Mouse (Mus musculus) embryonic fibroblast, embryonic 13.5 days (primary cell): ENCODE data around the gene 2210010C04Rik. TPM values are rescaled to one million over a fixed set of nuclear protein-coding genes. Genes with fewer than 3 reads are reported as not detected.

Experiments
- H3K27ac ChIP-seq: 2 replicates; pipeline ENCODE4 v1.5.1; 2012; ENCODE audit warnings: low read length, control low read depth, inconsistent platforms; ENCODE audit not compliant: insufficient read depth
- H3K4me1 ChIP-seq: 2 replicates; pipeline ENCODE4 v1.6.1; 2011; ENCODE audit warnings: low read length; ENCODE audit not compliant: control insufficient read depth, insufficient read depth
- H3K4me3 ChIP-seq: 2 replicates; pipeline ENCODE4 v1.5.1; 2011; ENCODE audit warnings: mild to moderate bottlenecking, control low read depth, low read length; ENCODE audit not compliant: insufficient read depth
- CTCF ChIP-seq: IDR thresholded peaks from 2 replicates; pipeline ENCODE4 v1.5.1; 2011; ENCODE audit warnings: mild to moderate bottlenecking, control low read depth, low read length, moderate library complexity, borderline replicate concordance; ENCODE audit not compliant: insufficient read depth
- POLR2A ChIP-seq: IDR thresholded peaks from 2 replicates; pipeline ENCODE4 v1.6.1; 2011; ENCODE audit warnings: low read depth, mild to moderate bottlenecking, control low read depth, low read length, moderate library complexity
- polyA plus RNA-seq: library from polyadenylated mRNA; stranded (reverse); fragments of >200 nt; gene quantifications from 2 replicates; pipeline ENCODE4 v1.2.4, GENCODE M21; 2011; ENCODE audit warnings: low read depth; ENCODE audit not compliant: missing spikeins, insufficient read length

Gene 2210010C04Rik
- not detected in 2 replicates for polyA plus RNA-seq

GRCm38 (mm10) chr6:41035409-41035808 lies at the start of gene 2210010C04Rik:
TSS of gene 2210010C04Rik (minus strand) at chr6:41035509.
- H3K27ac ChIP-seq = no peak within 1 kb of the TSS
- no peak for TF ChIP-seq CTCF
- no peak for TF ChIP-seq POLR2A
- H3K4me3 ChIP-seq = no peak within 1 kb of the TSS
- H3K4me1 ChIP-seq = no peaks in the 10 kb centered on the region

GRCm38 (mm10) chr6:41080121-41080520 lies 44.8 kb upstream of the 2210010C04Rik start:
- no peak overlapping the region for H3K4me3 ChIP-seq
- no peak overlapping the region for H3K27ac ChIP-seq
- H3K4me1 ChIP-seq = peaks cover 3% of the 10 kb centered on the region
- TF ChIP-seq CTCF (no peak), POLR2A (no peak)

DNA sequence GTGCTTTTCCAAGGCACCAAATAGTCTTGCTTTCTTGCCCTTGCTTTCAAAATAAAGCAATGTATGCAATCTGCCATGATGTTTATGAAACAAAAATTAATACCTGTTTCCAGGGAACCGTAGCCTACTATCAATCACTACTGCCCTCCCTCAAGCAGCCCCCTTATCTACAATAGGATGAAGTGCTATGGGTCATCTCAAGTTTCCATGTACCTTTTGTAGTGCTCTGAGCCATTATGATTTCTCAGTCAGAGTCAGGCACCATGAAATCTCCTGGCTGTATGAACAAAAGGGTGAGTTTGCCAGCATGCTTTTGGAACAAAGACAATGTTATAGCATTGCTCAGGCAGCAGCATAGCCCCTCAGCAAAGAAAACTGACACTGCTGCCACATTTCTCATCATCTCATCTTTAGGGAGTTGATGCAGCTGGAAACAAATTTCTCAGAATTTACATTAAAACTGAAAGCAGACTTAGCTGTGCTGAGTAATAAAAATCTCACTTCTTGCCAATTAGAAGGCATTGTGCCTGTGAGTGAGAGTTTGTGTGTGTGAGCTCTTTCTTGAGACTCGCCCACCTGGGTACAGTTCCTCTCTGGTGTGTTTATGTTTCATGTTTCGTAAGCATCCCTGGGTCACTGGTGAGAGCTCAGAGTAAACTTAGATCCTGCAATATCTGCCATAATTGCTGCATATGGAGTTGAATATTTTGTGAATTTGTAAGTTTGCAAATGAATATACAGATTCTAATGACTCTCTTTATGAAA lies 43.4 kb upstream of the 2210010C04Rik start:
- TF ChIP-seq POLR2A (no peak), CTCF (no peak)
- Histone ChIP-seq H3K27ac (peak overlapping the region; percentile 29; the same call in 1 of the 2 replicates), H3K4me3 (no peak overlapping the region), H3K4me1 (peaks cover 3% of the 10 kb centered on the region)

GRCm38 (mm10) chr6:41075753-41076152 lies 40.4 kb upstream of the 2210010C04Rik start:
- TF ChIP-seq CTCF (no peak), POLR2A (no peak)

GRCm38 (mm10) chr6:41063332-41063731 lies 28.0 kb upstream of the 2210010C04Rik start:
- TF ChIP-seq POLR2A (no peak), CTCF (no peak)
- no peak overlapping the region for H3K4me3 ChIP-seq
- H3K4me1 ChIP-seq = no peaks in the 10 kb centered on the region
- H3K27ac ChIP-seq = no peak overlapping the region

More at GRCm38 (mm10) chr6:41075753-41076152, 40.4 kb upstream of the 2210010C04Rik start:
- Histone ChIP-seq H3K4me3 (no peak overlapping the region), H3K27ac (peak overlapping the region; percentile 65), H3K4me1 (peaks cover 3% of the 10 kb centered on the region)

- H3K4me3 ChIP-seq = no peak overlapping the region
- TF ChIP-seq CTCF (no peak), POLR2A (no peak)
These were observed 27.4 kb upstream of the 2210010C04Rik start for GRCm38 (mm10) chr6:41062746-41063145.

DNA sequence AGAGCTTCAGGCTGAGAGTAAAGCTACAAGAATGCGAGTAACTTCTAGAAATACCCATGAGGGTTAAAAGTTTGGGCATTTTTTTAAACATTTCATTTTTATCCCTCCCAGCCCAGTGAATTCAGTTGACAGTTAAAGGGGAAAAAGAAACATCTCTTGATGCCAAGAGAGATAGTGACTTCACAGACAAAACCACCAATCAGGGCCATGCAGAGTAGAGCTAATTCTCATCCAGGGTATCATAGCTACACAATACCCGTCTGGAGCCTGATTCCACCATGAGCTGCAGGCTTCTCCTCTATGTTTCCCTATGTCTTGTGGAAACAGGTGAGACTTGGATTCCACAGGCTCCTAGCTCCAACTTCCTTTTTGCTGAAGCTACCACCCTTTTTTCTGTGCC lies 26.8 kb upstream of the 2210010C04Rik start:
- H3K4me1 ChIP-seq = no peaks in the 10 kb centered on the region
- no peak overlapping the region for H3K4me3 ChIP-seq
- H3K27ac ChIP-seq = no peak overlapping the region
- TF ChIP-seq POLR2A = no peak
- TF ChIP-seq CTCF = no peak

More at GRCm38 (mm10) chr6:41062746-41063145, 27.4 kb upstream of the 2210010C04Rik start:
- no peak overlapping the region for H3K27ac ChIP-seq
- H3K4me1 ChIP-seq = no peaks in the 10 kb centered on the region

DNA sequence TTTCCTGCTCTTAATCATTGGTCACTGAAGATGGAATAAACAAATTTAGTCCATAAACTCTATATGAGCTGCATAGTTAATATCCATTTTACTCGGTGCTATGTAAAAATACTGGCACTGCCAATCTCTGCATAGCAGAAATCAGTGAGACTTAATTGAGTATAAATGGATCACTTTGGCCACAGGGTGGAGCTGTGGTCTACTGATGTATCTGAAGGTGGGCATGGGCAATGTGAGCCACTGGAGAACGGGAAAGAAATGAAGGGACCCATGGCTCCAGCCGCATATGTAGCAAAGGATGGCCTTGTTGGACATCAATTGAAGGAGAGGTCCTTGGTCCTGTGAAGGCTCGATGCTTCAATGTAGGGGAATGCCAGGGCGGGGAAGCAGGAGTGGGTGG lies 25.8 kb upstream of the 2210010C04Rik start:
- H3K27ac ChIP-seq = no peak overlapping the region
- no peak overlapping the region for H3K4me3 ChIP-seq
- TF ChIP-seq CTCF (no peak), POLR2A (no peak)
- no peaks in the 10 kb centered on the region for H3K4me1 ChIP-seq

DNA sequence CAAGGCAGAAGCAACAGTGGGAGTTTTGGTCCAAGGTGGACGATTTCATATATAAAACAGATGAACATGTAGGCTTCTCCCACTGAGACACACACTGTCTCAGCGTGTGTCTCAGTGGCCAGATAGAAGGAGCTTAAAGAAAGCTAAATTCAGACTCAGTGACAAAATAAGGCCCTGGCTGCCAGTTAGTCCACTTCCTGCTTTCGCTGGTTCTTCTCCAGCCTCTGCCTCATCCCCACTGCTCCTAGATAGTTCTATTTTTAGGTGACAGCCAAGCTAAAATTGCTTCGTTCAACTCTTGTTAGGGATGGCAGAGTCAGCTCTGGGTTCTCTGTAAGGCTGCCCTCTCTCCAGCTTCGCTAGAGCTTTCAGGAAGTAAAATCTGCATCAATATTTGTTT lies 22.3 kb upstream of the 2210010C04Rik start:
- Histone ChIP-seq H3K27ac (no peak overlapping the region), H3K4me1 (no peaks in the 10 kb centered on the region), H3K4me3 (no peak overlapping the region)
- TF ChIP-seq CTCF = no peak
- no peak for TF ChIP-seq POLR2A

GRCm38 (mm10) chr6:41055581-41055980 lies 20.3 kb upstream of the 2210010C04Rik start:
- Histone ChIP-seq H3K27ac (no peak overlapping the region), H3K4me3 (no peak overlapping the region), H3K4me1 (no peaks in the 10 kb centered on the region)
- no peak for TF ChIP-seq POLR2A
- TF ChIP-seq CTCF = no peak
